Mouse (Mus musculus) lung, postnatal 0 days (tissue): ENCODE results near the gene Pogk.

Experiments
- CTCF ChIP-seq: IDR thresholded peaks from 2 replicates; pipeline ENCODE4 v1.5.1; 2016; ENCODE audit warnings: antibody characterized with exemption, mild to moderate bottlenecking
- EP300 ChIP-seq: IDR thresholded peaks from 2 replicates; pipeline ENCODE4 v1.6.1; 2016; ENCODE audit warnings: antibody characterized with exemption, mild to moderate bottlenecking, control low read depth

DNA sequence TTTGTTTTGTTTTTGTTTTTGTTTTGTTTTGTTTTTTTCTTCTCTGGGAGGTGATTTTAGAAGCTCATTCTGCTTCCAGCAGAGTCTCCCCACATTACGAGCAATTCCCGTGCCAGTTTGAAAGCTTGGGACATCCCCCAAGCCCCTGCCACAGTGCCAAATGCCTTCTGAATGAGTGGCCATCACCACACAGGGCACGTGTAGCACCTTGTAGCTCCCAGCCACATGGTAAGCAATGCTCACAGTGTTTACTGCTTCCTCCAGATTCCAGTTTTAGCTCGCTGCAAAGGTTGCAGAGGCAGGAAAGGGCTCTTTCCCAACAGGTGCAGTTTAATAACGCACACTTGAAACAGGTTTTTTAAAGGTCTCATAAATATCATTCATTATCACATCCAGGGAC is 48.8 kb downstream of the Pogk start:
- TF ChIP-seq CTCF (no peak), EP300 (no peak)
